Mouse (Mus musculus) natural killer cell, adult 2 months (primary cell): ENCODE measurements around the gene Cdhr2.

ENCODE experiments used
- DNase-seq, 2 experiments: peaks; one replicate each; pipeline ENCODE4 v3.0.0; 2022; ENCODE audit warnings: low spot score in 2 of 2

The Cdhr2 gene

DNA sequence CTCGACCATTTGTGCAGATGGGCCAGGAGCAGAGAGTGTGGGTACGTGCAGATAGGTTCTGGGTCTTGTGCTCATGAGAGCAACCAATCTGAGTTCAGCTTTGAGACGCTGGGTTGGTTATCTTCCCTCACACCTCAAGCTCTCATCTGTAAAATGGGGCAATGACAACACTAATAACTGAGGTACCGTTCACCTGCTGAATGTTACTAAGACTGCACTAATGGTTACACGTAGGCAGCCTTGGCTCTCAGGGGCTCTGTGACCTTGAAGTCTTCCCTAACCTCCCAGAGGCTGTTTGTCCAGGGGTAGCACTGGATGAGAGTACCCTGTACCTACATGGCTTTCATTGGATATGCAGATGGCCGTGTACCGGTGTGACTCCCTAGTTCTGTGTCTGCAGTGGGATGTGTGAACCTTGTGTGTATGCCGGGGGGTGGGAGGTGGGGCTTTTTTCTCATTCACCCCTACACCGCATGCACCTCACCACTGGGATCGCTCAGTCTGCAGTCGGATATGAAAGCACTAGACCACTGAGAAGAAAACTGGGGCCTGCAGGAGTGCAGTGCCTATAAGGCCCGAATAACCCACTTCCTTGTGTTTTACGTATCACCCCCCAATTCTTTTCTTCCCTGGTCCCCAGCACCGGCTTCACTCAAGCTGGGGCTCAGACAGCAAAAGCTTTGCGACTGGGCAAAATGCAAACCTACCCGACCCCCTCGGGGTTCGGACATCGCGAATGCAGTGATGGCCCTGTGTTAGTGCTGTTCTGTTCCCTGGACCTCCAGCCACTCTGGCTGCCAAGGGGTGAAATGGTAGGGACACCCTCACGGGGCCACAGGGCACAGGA, 8.3 kb upstream of the Cdhr2 start:
- DNase-seq = peak in 1 of 2 experiments; percentile 20

DNA sequence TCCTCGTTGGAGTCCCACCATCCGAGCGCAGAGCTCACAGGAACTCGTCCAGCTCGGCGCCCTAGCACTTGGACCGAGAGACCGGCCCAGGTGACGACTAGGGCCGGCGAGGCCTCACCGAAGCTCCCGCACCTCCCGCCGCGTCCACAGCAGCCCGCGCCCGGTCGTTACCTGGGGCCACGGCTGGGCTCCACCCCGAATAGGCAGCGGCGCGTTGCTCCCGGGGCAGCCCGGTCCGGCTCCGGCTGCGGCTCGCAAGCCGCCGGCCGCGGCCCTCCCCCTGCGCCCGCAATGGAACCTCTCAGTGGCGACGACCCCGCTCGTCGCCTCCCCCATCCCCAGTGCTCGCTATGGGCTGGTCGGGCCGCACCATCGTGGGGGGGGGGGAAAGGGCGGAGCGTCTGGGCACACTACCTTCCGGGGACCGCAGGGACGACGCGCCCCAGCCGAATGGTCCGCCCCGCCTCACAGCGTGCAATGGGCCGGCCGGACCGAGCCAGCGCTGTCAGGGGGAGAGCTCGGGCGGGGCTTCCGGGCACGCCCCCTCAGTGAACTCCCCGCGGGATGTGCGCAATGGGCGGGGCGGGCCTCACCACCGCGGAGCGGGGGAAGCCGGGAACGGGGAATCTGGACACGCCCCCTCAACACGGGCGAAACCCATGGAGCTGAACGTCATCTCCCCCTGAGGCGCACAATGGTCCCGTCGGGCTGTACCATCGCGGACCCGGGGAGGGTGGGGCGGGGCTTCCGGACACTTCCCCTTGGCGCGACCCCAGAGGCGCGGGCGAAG, 7.5 kb upstream of the Cdhr2 start, which contains the start of gene Rnf44:
Gene Rnf44 (minus strand): TSS at position 350 of the 790 bp plus-strand sequence.
- DNase-seq = peak; percentile 99

DNA sequence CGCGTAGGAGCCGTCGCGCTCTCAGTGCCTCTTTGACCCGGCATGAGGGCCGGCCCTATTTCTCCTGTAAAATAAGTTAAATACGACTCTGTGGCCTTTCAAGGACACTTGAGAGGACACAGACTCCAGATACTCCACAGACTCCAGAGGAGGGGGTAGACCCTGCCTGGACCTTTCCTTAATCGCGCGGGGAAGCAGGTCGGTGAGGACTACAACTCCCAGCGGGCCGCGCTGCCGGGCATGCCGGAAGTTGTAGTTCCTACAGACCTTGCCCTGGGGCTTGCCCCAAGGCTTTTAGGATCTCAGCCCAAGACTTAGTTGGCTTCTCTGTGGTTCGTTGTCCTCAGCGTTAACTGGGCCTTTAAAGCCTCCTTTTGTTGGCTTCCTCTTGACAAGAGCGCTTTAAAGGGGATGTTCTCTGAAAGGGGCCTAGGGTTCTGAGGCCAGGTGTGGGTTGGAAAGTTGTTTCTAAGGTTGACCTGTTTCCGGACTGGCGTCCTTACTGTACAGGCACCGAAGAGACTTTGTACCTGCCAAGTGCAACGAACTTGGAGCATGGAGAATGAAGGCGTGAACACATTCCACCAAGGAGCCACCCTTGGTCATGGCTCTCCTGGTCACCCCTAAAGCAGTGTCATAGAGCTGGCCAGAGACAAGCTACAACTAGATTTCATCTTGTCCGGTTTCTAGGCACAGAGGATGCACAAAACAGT, 6.8 kb upstream of the Cdhr2 start:
- DNase-seq = peak; percentile 87 to 89

DNA sequence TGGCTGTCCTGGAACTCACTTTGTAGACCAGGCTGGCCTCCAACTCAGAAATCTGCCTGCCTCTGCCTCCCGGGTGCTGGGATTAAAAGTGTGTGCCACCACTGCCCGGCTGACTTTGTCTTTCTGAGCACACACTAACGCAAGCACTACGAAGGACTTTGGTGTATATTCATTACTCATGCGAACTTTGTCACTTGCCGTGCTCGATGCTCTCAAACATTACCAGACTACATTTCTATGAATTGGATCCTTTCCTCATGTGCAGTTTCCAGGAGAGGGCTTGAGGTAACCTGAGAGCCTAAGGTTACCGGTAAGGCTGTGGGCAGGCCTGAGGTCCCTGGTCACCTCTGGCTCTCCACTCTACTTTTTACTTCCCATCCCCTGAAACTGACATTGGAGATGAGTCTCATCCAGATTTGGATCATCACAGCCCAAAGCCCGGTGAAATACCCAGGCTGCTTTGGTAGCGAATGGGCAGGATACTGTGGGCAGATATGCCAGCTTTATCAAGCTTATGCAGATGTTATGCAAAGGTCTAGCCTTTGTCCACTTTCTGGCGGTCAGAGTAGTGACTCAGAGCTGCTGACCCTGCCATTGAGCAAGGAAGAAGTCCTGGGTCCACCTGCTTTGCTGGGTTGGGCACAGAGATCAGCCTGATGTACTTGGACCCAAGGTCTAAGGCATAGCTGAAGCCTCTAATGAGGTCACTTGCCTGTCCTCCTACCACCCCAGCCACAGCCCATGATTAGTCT, 5.6 kb upstream of the Cdhr2 start:
- no peak for DNase-seq

DNA sequence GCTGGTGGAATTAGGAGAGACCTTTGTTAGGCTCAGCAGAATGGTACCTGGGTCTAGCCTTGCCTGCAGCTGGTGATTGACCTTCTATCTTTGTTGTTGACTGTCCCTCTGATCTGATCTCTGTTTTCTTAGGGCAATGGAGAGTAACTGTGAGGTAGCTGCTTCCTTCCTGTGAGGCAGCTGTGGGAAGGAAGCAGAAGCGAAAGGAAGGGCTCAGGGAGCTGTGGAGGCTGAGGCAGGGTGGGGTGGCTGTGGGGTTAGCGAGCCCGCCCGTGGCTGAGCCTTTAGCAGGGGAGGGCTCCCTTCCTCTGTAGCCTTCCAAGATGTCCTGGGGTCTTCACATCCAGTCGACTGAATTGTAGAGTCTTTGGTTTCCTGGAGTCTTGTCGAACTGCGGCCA, 1.2 kb downstream of the Cdhr2 start:
- DNase-seq = no peak

DNA sequence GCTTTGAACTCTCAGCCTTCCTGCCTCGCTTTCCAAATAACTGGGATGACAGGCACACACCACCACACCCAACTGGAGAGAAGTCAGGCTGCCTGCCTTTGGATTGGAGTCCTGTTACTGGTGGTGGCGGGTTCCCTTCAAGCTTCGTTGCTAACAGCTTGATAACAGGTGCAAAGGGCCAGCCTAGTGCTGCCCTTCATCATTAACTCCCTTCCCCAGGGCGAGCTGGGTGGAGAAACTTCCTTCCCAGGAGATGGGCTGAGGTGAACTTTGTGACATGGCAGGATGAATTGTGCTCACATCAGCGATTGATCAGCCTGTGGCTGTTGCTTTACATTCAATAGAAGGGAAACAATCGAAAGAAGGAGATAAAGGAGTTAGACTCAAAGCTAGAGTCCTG, 3.6 kb downstream of the Cdhr2 start:
- DNase-seq = no peak

DNA sequence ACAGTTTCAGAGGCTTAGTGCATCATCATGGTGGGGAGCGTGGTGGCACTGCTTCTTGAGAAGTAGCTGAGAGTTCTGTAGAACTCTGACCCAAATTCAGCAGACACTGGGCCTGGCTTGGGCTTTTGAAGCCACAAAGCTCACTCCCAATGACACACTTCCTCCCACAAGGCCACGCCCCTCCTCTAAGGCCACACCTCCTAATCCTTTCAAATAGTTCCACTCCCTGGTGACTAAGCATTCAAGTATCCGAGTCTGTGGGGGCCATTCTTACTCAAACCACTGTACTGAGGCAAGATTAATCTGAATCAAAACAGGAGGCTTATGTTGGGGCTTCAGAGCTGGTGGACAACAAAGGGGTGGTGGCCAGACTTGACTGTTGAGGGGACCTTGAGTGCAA, 9.6 kb downstream of the Cdhr2 start:
- no peak for DNase-seq

DNA sequence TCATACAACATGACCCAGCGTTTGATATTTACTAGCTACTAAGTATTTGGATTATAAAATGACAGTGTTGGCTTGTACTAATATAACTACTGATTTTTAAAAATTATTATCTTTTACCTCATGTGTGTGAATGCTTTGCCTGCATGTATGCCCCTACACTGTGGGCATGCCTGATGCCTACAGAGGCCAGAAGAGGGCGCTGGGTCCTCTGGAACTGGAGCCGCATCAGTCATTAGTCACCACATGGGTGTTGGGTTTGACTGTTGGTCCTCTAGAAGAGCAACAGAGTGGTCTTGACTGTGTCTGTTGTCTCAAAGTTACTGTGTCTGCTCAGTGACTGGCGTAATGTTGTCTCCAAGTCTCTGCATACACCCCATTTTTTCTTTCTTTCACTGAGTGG, 13.1 kb downstream of the Cdhr2 start:
- no peak for DNase-seq

DNA sequence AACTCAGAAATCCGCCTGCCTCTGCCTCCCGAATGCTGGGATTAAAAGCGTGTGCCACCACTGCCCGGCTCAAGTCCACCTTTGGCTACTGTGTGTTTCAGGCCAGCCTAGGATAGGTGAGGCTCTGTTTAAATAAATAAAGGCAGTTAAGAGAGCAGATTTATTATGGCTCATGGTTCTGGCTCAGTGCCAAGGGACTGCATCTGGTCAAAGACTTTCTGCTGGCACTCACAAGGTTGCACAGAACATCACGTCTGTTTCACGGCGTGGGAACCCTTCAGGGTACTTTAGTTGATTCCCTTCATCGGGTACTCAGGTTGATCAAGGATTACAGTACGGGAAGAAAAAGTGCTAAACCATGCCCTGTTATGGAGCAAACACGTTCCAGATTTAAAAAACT, 13.7 kb downstream of the Cdhr2 start:
- no peak for DNase-seq

DNA sequence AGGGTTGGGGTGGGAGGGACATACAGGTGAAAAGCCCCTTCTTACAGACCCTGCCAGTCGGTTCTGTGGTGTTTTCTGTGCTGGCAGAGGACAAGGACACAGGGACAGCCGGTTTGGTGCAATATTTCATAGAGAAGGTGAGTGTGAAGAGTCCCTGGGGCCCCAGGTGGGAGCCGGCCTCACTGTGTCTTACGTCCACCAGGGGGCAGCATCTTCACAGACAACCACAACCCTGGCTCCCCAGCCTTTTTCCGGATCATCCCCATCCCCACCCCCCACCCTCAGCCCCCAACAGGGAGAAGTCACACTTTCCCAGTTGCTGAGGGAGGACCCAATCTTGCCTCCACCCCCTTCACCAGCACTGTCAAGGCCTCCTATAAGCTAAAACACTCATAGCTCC, 15.7 kb downstream of the Cdhr2 start:
- peak; percentile 29 to 58 for DNase-seq

DNA sequence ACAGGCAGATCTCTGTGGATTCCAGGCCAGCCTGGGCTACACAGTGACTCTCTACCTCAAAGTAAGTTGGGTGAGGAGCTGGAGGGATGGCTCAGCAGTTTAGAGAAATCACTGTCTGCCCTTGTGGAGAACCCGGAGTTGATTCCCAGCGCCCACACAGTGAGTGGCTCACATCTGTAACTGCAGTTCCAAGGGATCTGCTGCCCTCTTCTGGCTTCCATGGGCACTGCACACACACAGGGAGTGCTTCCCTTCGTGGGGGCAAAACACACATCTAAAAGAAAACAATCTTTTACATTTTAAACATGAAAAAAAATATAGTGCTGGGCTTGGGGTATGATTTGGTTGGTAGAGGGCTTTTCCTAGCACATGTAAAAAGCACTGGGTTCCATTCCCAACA, 21.9 kb downstream of the Cdhr2 start:
- DNase-seq = no peak

DNA sequence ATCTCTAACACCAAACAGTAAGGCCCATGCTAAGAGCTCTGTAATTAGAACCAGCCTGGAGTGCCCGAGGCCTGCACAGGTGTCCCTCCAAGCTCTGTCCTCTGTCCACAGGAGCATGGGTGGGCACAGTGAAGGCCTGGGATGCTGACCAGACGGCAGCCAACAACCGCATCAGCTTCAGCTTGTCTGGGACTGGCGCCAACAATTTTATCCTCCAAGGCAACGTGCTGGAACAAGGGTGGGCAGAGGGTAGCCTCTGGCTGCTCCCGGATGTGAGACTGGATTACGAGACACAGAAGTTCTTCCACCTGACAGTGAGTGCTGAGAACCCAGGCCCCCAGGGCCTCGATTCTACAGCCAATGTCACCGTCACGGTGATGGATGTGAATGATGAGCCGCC, 24.9 kb downstream of the Cdhr2 start:
- DNase-seq = no peak

DNA sequence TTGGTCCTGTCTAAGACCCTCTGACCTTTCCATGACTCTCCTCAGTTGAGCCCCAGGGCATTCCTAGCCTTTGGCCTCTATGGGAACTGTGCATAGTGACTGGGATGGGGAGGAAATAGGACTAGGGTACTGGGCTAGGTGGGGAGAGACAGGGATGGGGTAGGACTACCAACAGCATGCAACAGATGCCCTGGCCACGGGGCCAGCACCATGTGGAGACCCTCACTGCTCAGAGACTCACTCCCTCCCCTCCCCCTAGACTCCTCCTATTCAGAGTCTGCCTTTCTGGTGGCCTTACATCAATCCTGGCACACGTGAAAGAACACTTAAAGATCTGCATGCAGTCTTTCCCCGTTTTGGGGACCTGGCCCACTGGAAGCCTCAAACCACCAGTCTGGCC, 35.7 kb downstream of the Cdhr2 start:
- no peak for DNase-seq

DNA sequence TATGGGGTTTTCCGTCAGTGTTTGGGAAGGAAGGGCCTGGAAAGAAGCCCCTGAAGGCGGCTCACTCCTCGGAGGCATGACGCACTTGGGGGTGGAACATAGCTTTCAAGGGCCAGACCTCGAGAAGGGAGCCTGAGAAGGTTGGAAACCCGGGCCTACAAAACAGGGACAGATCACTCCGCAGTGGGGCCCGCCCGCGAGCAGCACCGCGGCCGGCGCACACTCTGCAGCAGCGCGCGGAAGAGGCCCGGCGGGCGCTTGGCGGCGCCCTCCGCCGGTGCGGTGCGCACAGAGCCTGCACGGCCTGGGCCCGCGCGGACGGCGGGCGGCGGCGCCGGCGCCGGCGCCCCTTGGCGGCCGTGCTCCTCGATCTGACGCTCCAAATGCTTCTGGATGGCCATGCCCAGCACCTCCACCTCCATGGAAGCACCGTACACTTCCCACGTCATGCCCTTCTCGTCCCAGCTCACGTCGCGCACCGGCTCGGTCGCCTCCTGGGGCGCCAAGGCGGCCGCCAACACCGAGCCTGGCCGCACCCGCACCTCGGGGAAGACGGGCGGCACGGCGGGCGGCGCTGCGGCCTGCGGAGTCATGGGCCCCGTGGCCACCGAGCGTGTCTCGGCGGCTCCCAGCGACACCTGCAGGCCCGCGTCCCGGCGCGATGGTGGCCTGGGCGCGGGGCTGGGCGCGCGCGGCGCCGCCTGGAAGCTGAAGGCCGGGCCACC, 36.4 kb downstream of the Cdhr2 start:
- DNase-seq = no peak

DNA sequence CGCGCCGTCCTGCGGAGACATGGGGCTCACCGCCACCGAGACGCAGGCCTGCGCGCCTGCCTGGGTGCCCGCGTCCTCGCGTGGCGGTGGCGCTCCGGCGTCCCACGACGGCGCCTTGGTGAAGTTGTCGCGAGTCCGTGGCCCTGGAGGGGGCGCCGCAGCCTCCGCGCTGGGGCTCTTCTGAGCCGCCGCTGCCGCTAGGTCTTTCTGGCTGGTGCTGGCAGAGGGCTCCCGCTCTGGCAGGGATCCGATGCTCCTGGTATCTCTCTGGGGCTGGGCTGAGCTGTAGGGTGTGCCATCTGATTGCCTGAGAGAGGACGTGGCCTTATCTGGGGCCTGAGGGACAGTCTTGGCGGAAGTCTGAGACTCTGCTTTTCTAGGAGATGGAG, 36.9 kb downstream of the Cdhr2 start:
- no peak for DNase-seq

DNA sequence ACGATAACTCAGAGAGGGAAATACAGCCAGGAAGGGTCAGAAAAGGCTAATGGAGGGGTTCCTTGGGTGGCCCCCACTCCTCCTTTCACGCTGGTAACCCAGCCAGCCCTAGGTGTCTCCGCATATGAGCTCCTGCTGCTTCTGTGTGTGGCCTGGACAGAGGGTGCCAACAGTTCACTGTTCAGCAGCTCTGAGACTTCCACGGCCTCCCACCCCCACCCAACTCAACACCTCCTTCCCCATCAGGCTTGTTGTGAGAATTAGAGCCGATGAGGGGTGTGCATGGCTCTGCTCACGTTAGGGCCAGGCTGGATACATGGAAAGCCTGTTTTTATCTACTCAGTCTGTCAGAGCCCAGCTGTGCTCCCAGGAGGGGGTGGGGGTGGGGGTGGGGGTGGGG, 44.8 kb downstream of the Cdhr2 start:
- DNase-seq = no peak

DNA sequence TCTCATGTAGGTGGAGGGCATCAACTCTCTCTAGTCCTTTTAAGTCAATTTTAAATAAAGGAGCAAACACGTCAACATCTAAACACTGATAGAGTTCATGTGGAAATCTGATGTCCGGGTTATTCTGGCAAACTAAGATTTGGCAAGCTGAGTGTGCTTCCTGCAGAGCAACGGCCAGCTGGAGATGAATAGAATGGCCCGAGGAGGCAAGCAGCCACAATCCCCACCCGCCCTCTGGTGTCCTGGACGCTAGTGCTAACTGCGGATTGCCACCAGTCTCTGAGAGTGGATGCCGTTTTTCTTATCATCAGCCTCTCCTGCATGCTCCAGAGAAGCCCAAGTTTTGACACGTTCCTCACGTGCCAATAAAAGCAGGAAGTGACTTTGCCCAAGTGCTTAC, 45.6 kb downstream of the Cdhr2 start:
- DNase-seq = no peak

DNA sequence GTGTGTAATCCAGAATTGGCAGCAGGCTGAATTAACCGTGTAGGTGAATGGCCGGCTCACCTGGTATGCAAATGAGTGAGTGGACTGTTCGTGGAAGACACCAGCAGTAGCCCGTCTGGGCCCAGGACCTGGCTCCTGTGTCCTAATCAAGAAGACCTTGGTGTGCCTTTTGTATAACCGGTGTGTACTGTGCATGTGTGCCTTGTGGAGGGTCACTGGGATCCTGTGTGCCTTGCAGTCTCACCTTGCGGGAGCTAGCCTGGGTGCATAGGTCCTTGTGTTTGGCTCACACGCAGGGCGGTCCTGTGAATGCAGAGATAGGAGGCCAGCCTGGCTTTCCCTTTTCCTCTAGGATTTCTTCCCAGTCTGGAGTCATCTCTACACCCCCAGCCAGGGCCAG, 46.9 kb downstream of the Cdhr2 start:
- no peak for DNase-seq

DNA sequence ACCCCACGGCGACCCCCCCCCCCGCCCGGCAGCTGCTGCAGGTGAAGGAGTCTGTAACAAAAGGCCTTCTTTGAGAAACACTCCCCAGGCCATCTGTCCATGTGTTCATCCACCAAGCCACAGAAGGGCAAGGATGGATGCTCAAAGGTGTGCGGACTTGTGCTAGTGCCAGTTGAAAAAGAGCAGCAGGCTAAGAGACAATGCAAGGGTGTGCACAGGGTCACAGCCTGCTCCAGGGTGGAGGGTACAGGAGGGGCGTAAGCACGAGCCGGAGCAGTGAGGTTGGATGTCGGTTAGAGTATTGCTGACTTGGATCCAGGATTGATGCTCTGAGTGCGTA, 47.4 kb downstream of the Cdhr2 start:
- DNase-seq = no peak

DNA sequence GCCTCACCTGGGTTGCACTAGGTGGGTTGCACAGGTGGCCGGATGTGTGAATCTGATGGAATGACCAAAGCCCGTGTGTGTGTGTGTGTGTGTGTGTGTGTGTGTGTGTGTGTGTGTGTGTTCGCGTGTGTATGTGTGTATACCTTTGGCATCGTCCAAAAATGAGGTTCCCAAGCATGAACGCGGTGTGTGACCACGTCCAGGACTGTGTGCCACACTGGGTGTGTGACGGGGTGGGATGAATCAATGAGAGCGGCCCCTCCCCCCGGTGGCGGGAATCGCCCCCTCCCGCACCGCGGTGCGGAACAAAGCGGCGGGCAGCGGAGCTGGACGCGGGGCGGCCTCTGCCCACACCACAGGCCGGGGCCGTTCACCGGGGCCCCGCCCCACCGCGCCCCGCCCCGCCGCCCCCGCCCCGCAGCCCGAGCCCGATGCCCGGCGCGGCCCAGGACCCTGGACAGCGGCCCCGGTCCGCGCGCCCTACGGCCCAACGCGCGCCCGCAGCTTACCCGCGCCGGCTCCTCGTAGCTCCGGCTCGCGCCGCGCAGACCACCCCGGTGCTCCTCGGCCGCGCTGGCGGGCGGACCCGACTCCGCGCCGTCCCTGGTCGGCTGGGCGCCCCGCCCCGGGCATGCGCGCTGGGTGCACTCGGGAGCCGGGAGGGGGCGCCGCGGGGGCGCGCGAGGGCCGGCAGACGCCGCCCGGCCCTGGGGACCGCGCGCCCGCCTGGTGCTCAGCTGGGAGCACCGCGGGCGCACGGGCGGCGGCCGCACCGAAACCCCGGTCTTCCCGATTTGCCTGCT, 48.0 kb downstream of the Cdhr2 start:
- DNase-seq = no peak
